Mouse (Mus musculus): ENCODE measurements around the gene Slc27a4.

Slc27a4 gene

GRCm38 (mm10) chr2:29820025-29820817 lies 17.8 kb downstream of the Slc27a4 start, which contains the start of gene Urm1:
Gene Urm1, plus strand, starts transcription at chr2:29820075.
- peak; percentile 65 for DNase-seq

- no peak for DNase-seq
These were observed 24.0 kb downstream of the Slc27a4 start for GRCm38 (mm10) chr2:29826318-29826925.

- peak; percentile 99 for DNase-seq
These were observed 24.7 kb downstream of the Slc27a4 start for GRCm38 (mm10) chr2:29826926-29827708.

- no peak for DNase-seq
These were observed 25.2 kb downstream of the Slc27a4 start for GRCm38 (mm10) chr2:29827709-29828024.

GRCm38 (mm10) chr2:29831106-29831505 lies 28.7 kb downstream of the Slc27a4 start:
- no peak for DNase-seq

GRCm38 (mm10) chr2:29833796-29834195 lies 31.4 kb downstream of the Slc27a4 start:
- no peak for DNase-seq

- no peak for DNase-seq
These were observed 33.0 kb downstream of the Slc27a4 start for GRCm38 (mm10) chr2:29835391-29835899.

GRCm38 (mm10) chr2:29839460-29839859 lies 37.0 kb downstream of the Slc27a4 start:
- DNase-seq: no peak

- DNase-seq: no peak
These were observed 41.0 kb downstream of the Slc27a4 start for GRCm38 (mm10) chr2:29843231-29844105.

GRCm38 (mm10) chr2:29844115-29844514 lies 41.7 kb downstream of the Slc27a4 start:
- DNase-seq: no peak

GRCm38 (mm10) chr2:29844661-29845060 lies 42.2 kb downstream of the Slc27a4 start:
- DNase-seq: no peak

GRCm38 (mm10) chr2:29845636-29846035 lies 43.2 kb downstream of the Slc27a4 start:
- no peak for DNase-seq

- DNase-seq: no peak
These were observed 43.8 kb downstream of the Slc27a4 start for GRCm38 (mm10) chr2:29846061-29846853.

- no peak for DNase-seq
These were observed 44.5 kb downstream of the Slc27a4 start for GRCm38 (mm10) chr2:29846911-29847310.

GRCm38 (mm10) chr2:29849041-29849440 lies 46.6 kb downstream of the Slc27a4 start:
- no peak for DNase-seq

- no peak for DNase-seq
These were observed 47.5 kb downstream of the Slc27a4 start for GRCm38 (mm10) chr2:29849841-29850480.

GRCm38 (mm10) chr2:29852957-29853485 lies 50.6 kb downstream of the Slc27a4 start:
- no peak for DNase-seq

- DNase-seq: no peak
These were observed 51.3 kb downstream of the Slc27a4 start for GRCm38 (mm10) chr2:29853736-29854135.

- DNase-seq: no peak
These were observed 53.3 kb downstream of the Slc27a4 start for GRCm38 (mm10) chr2:29855585-29856210.
